Comparison of ENCODE assay signal across 10 mouse cellular contexts in genomic region chr7:97418717-97419116, GRCm38 (mm10). TPM values are rescaled to one million over a fixed set of nuclear protein-coding genes. Genes with fewer than 3 reads are reported as not detected.
DNase-seq lines count a peak whose midpoint lies in the region; ATAC-seq lines count a peak whose summit lies in the region.
"Had no signal": no experiment of that assay in that cellular context is flagged by ENCODE, and none has a peak within 500 bp of the region (broad histone marks: within the 10 kb centered on the region; RNA-seq: fewer than 3 reads in every experiment).

No protein-coding gene starts in this region.

- ATAC-seq in kidney, embryonic 16.5 days (ENCODE audit: low FRiP score, low TSS enrichment): no peak

- intact Hi-C loops in gastrocnemius, postnatal 14 days (cut with DNase I; ENCODE audit: low total_unique reads): no loop called here

- H3K9ac ChIP-seq in kidney, embryonic 16.5 days (replicated peaks; ENCODE audit: low read length): no peak overlapping the region
- H3K9ac ChIP-seq: hindbrain, embryonic 15.5 days; limb, embryonic 15.5 days had no signal

- no peaks in the 10 kb centered on the region for H3K27me3 ChIP-seq in kidney, embryonic 16.5 days (ENCODE audit: insufficient read depth, low read length)
- H3K27me3 ChIP-seq: hindbrain, embryonic 15.5 days; limb, embryonic 15.5 days had no signal

- DNase-seq in kidney, adult 18-20 months: peak; percentile 31
- DNase-seq in adrenal gland, adult 8-10 months: peak; percentile 65
- DNase-seq in gastrocnemius, postnatal 14 days: peak; percentile 73
- peak; percentile 42 for DNase-seq in lung, postnatal 14 days
- DNase-seq in thymus, postnatal 0 days (ENCODE audit: low spot score): no peak
- no peak for DNase-seq in c-Kit-positive CD71-positive TER-119-positive erythroid progenitor cells, embryonic 14.5 days (ENCODE audit: low spot score)

- no peaks in the 10 kb centered on the region for H3K9me3 ChIP-seq in kidney, embryonic 16.5 days (ENCODE audit: low read length)
- H3K9me3 ChIP-seq: hindbrain, embryonic 15.5 days; limb, embryonic 15.5 days had no signal

- no peaks in the 10 kb centered on the region for H3K36me3 ChIP-seq in kidney, embryonic 16.5 days (ENCODE audit: insufficient read depth, low read length)
- H3K36me3 ChIP-seq: hindbrain, embryonic 15.5 days; limb, embryonic 15.5 days had no signal

- H3K4me2 ChIP-seq in kidney, embryonic 16.5 days (replicated peaks; ENCODE audit: low read depth, low read length): no peak overlapping the region
- H3K4me2 ChIP-seq: hindbrain, embryonic 15.5 days; limb, embryonic 15.5 days had no signal

- H3K4me3 ChIP-seq in kidney, embryonic 16.5 days (ENCODE audit: low read length): no peak overlapping the region
- H3K4me3 ChIP-seq: hindbrain, embryonic 15.5 days; limb, embryonic 15.5 days had no signal

- H3K4me1 ChIP-seq in kidney, embryonic 16.5 days (ENCODE audit: insufficient read depth, low read length): no peaks in the 10 kb centered on the region; the same call in 1 of the 2 replicates

- H3K27ac ChIP-seq in kidney, embryonic 16.5 days (ENCODE audit: low read length): no peak overlapping the region
- H3K27ac ChIP-seq: hindbrain, embryonic 15.5 days; limb, embryonic 15.5 days had no signal

- 75% methylated on average over 5 of the region's 5 CpGs for WGBS in kidney, embryonic 16.5 days

RNA-seq across cellular contexts. Expression of gene Thrsp, which starts 1.2 kb away (rescaled TPM):
- 0.81 and 1.2 TPM in 2 replicates for polyA plus RNA-seq in kidney, embryonic 16.5 days (2015; fragmentation: Nextera tagmentation; extraction: Ambion mirVana)
- total RNA-seq in adrenal gland, adult 8-10 months (2022): 100 to 1,000 TPM in 3 of 4 experiments, 10 to 100 TPM in 1; 69.8 to 491 (median 335) TPM
- 10 to 100 TPM; 36.0 to 40.5 TPM for total RNA-seq in gastrocnemius, postnatal 14 days (2021)
- 3.2 and 3.4 TPM in 2 replicates for polyA plus RNA-seq in thymus, postnatal 0 days (2015; fragmentation: Nextera tagmentation; extraction: Ambion mirVana)
- total RNA-seq: MEL had no signal

RNA-seq across cellular contexts. Expression of gene Ndufc2, which starts 18.9 kb away (rescaled TPM):
- 324 and 325 TPM in 2 replicates for polyA plus RNA-seq in kidney, embryonic 16.5 days (2015; fragmentation: Nextera tagmentation; extraction: Ambion mirVana)
- 100 to 1,000 TPM; 202 to 264 (median 251) TPM for total RNA-seq in adrenal gland, adult 8-10 months (2022)
- total RNA-seq in gastrocnemius, postnatal 14 days (2021): 100 to 1,000 TPM; 304 to 343 TPM
- polyA plus RNA-seq in thymus, postnatal 0 days (2015; fragmentation: Nextera tagmentation; extraction: Ambion mirVana): 485 and 514 TPM in 2 replicates

RNA-seq across cellular contexts. Expression of gene Kctd14, which starts 32.4 kb away (rescaled TPM):
- polyA plus RNA-seq in kidney, embryonic 16.5 days (2015; fragmentation: Nextera tagmentation; extraction: Ambion mirVana): 1.2 and 1.4 TPM in 2 replicates
- 1 to 10 TPM; 1.8 to 4.0 (median 3.0) TPM for total RNA-seq in adrenal gland, adult 8-10 months (2022)
- total RNA-seq in gastrocnemius, postnatal 14 days (2021): under 1 TPM; 0.16 to 0.23 TPM
- polyA plus RNA-seq in thymus, postnatal 0 days (2015; fragmentation: Nextera tagmentation; extraction: Ambion mirVana): 2.0 and 2.3 TPM in 2 replicates

RNA-seq across cellular contexts. Expression of gene Alg8, which starts 47.3 kb away (rescaled TPM):
- polyA plus RNA-seq in kidney, embryonic 16.5 days (2015; fragmentation: Nextera tagmentation; extraction: Ambion mirVana): 43.6 and 49.3 TPM in 2 replicates
- 10 to 100 TPM; 11.2 to 18.6 (median 15.8) TPM for total RNA-seq in adrenal gland, adult 8-10 months (2022)
- total RNA-seq in gastrocnemius, postnatal 14 days (2021): 1 to 10 TPM; 2.9 to 5.5 TPM
- polyA plus RNA-seq in thymus, postnatal 0 days (2015; fragmentation: Nextera tagmentation; extraction: Ambion mirVana): 31.7 and 35.8 TPM in 2 replicates

Comparison
In these comparisons a context has a peak if more than half of its experiments do, and no peak if none do; other contexts are left out.
1. DNase-seq: peak in kidney, adult 18-20 months (single experiment), adrenal gland, adult 8-10 months (single experiment), gastrocnemius, postnatal 14 days (single experiment) and lung, postnatal 14 days (single experiment); none in thymus, postnatal 0 days (single experiment) and c-Kit-positive CD71-positive TER-119-positive erythroid progenitor cells, embryonic 14.5 days (single experiment).